Mouse (Mus musculus): Measurements from ENCODE around the gene Syvn1.

GRCm38 (mm10) chr19:6097847-6098246 is 51.5 kb downstream of the Syvn1 start:
- no peak for TF ChIP-seq POLR2A (IDR thresholded peaks at IDR 0.05; ENCODE audit: low read depth, low read length)
- TF ChIP-seq CTCF (IDR thresholded peaks at IDR 0.05; ENCODE audit: borderline replicate concordance, insufficient read depth, low read length), result no peak
